Mouse (Mus musculus): ENCODE data around the gene 1700025G04Rik. TPM values are rescaled to one million over a fixed set of nuclear protein-coding genes. Genes with fewer than 3 reads are reported as not detected.

1700025G04Rik gene
- total and polyA plus RNA-seq, 2 experiments from 2014 or later = 24.9 to 32.4 TPM

DNA sequence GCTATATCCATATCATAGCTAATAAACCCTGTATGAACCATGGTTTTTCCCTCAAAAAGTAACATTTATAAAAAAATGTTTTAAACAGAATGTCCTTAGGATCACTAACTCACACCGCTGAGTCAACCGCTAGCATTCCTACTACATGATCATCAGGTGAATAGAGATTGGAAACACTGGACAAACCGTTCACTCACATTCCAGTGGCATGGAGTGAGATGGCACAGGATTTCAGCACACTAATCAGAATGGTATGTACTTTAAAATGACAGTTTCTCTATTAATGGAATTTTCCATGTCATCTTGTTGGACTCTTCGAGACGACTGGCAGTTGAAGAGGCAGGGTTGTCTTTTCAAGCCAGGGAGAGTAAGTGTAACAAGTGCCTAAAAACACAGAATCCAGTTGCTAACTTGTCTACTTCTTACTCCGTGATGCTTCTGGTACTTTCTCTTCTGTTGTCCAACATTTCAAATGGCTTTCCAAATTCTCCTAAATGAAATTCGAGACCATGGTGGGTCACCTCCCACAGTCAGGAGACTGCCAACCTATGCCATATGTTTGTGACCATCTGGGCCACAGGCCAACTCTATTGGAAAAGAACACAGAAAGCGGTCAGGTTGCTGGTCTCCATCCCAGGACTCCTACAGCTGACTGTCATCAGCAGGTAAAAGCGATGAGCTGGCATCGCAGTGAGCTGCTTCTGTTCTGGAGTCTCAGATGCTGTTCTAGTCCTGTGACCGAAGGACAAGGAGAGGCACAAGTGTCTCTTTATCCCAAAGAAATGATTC, 26.4 kb downstream of the 1700025G04Rik start:
- no peaks in the 10 kb centered on the region for H3K36me3 ChIP-seq (ENCODE audit: insufficient read depth, low read length)
- no peak overlapping the region for H3K27ac ChIP-seq
- no peak for DNase-seq (ENCODE audit: low spot score)
- TF ChIP-seq CTCF (IDR thresholded peaks at IDR 0.05; ENCODE audit: low read depth) = no peak
- WGBS = 75% methylated on average over 11 of the region's 11 CpGs
- H3K4me2 ChIP-seq (ENCODE audit: low read depth, low read length) = no peak overlapping the region
- ATAC-seq = no peak
- H3K27me3 ChIP-seq (ENCODE audit: insufficient read depth, low read length) = no peaks in the 10 kb centered on the region
- H3K4me3 ChIP-seq (ENCODE audit: low read length) = no peak overlapping the region
- H3K4me1 ChIP-seq (ENCODE audit: insufficient read depth, low read length) = no peaks in the 10 kb centered on the region; the same call in 1 of the 2 replicates
- no peaks in the 10 kb centered on the region for H3K9me3 ChIP-seq (ENCODE audit: low read length)
- H3K9ac ChIP-seq (replicated peaks; ENCODE audit: low read length) = no peak overlapping the region

DNA sequence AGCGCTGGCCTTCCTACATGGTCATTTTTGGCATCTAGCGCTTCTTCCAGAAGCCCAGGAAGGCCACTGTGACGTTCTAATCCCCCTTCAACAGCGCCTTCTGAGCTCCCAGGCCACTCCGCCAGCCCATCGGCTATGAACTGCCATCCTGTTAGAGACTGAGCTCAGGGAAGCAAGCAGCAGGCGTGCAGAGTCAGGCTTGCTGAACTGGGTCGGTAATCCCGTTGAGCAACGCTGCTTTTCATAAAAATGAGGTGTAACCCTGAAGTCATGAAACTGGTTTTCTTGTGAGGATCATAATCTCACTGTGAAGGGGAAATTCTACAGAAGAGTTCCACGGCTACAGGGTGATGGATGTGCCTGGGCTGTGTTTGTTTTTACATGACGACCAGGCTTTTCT, 28.2 kb downstream of the 1700025G04Rik start:
- Histone ChIP-seq H3K27me3 (ENCODE audit: insufficient read depth, low read length) (no peaks in the 10 kb centered on the region), H3K4me2 (ENCODE audit: low read depth, low read length) (no peak overlapping the region), H3K4me1 (ENCODE audit: insufficient read depth, low read length) (no peaks in the 10 kb centered on the region), H3K27ac (no peak overlapping the region), H3K4me3 (ENCODE audit: low read length) (no peak overlapping the region), H3K9ac (replicated peaks; ENCODE audit: low read length) (no peak overlapping the region), H3K9me3 (ENCODE audit: low read length) (no peaks in the 10 kb centered on the region), H3K36me3 (ENCODE audit: insufficient read depth, low read length) (no peaks in the 10 kb centered on the region)
- DNase-seq (ENCODE audit: low spot score) (no peak), ATAC-seq (no peak)
- WGBS = 87% methylated on average over 12 of the region's 12 CpGs
- TF ChIP-seq CTCF (IDR thresholded peaks at IDR 0.05; ENCODE audit: low read depth) = no peak

DNA sequence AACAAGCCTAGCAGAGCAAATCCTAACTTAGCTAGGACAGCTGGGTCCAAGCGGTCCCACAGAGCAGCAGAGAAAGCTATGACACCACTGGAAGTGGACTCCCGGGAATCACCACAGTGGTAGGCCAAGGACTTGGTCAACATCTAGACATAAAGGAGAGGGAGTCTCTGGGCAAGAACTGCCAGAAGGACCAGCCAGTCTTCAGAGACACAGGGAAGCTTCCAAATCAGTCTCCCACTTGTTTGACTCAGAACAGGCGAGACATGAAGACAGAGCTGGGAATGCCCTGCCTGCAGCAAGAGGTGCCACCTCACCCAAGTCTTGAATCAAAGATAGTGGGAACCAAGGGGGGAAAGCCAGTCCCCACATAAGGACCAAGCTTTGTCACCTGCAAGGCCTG, 29.7 kb downstream of the 1700025G04Rik start:
- H3K4me3 ChIP-seq (ENCODE audit: low read length) = no peak overlapping the region
- WGBS = 77% methylated on average over 3 of the region's 3 CpGs
- DNase-seq (ENCODE audit: low spot score) (no peak), ATAC-seq (no peak)
- no peak overlapping the region for H3K9ac ChIP-seq (replicated peaks; ENCODE audit: low read length)
- no peaks in the 10 kb centered on the region for H3K36me3 ChIP-seq (ENCODE audit: insufficient read depth, low read length)
- H3K9me3 ChIP-seq (ENCODE audit: low read length) = no peaks in the 10 kb centered on the region
- H3K4me2 ChIP-seq (ENCODE audit: low read depth, low read length) = no peak overlapping the region
- no peaks in the 10 kb centered on the region for H3K4me1 ChIP-seq (ENCODE audit: insufficient read depth, low read length)
- no peak for TF ChIP-seq CTCF (IDR thresholded peaks at IDR 0.05; ENCODE audit: low read depth)
- no peak overlapping the region for H3K27ac ChIP-seq
- no peaks in the 10 kb centered on the region for H3K27me3 ChIP-seq (ENCODE audit: insufficient read depth, low read length)

DNA sequence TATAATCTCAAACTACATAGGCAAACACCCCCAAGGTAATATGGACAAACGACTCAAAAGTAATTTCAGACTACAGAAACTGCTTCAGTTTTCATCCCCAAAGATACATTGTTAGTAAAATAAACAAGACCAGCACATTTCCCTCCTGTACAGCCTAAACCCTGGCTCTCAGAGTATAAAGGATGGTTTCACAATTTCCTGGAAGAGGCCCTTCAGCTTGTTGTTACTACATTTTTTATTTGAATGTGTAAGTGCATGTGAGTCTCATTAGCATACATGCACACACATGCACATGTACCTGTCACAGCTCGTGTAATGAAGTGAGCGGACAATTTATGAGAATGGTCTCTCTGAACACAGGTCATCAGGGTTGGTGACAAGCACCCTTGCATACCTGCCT, 31.1 kb downstream of the 1700025G04Rik start:
- no peak for TF ChIP-seq CTCF (IDR thresholded peaks at IDR 0.05; ENCODE audit: low read depth)
- H3K9me3 ChIP-seq (ENCODE audit: low read length) = no peaks in the 10 kb centered on the region
- H3K4me2 ChIP-seq (ENCODE audit: low read depth, low read length) = no peak overlapping the region
- H3K9ac ChIP-seq (replicated peaks; ENCODE audit: low read length) = no peak overlapping the region
- H3K4me1 ChIP-seq (ENCODE audit: insufficient read depth, low read length) = no peaks in the 10 kb centered on the region
- H3K36me3 ChIP-seq (ENCODE audit: insufficient read depth, low read length) = no peaks in the 10 kb centered on the region
- H3K4me3 ChIP-seq (ENCODE audit: low read length) = no peak overlapping the region
- H3K27ac ChIP-seq = no peak overlapping the region
- WGBS = 84% methylated on average over 3 of the region's 3 CpGs
- ATAC-seq (no peak), DNase-seq (ENCODE audit: low spot score) (no peak)
- H3K27me3 ChIP-seq (ENCODE audit: insufficient read depth, low read length) = no peaks in the 10 kb centered on the region

DNA sequence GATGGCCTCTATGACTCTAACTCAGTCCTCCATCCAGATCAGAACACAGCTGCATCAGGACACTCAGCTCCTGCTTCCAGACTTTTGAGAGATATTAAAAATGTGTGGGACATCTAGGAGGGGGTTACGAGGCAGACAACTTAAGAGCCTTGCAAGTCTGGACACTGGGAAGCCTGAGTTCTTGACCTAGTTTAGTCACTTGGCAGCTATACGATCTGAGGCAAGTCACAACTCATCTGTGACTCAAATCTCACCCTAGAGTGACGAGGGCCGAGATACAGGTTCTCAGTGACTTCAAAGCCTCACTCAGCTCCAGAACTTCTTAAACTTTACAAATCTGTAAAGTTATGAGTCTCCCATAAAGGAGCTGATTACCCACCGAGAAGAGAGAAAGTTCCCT, 36.8 kb downstream of the 1700025G04Rik start:
- WGBS = 89% methylated on average over 5 of the region's 5 CpGs
- ATAC-seq (no peak), DNase-seq (ENCODE audit: low spot score) (no peak)
- no peak overlapping the region for H3K9ac ChIP-seq (replicated peaks; ENCODE audit: low read length)
- no peak overlapping the region for H3K27ac ChIP-seq
- no peaks in the 10 kb centered on the region for H3K27me3 ChIP-seq (ENCODE audit: insufficient read depth, low read length)
- no peak overlapping the region for H3K4me3 ChIP-seq (ENCODE audit: low read length)
- no peaks in the 10 kb centered on the region for H3K9me3 ChIP-seq (ENCODE audit: low read length)
- H3K36me3 ChIP-seq (ENCODE audit: insufficient read depth, low read length) = no peaks in the 10 kb centered on the region
- TF ChIP-seq CTCF (IDR thresholded peaks at IDR 0.05; ENCODE audit: low read depth) = no peak
- H3K4me2 ChIP-seq (ENCODE audit: low read depth, low read length) = no peak overlapping the region
- no peaks in the 10 kb centered on the region for H3K4me1 ChIP-seq (ENCODE audit: insufficient read depth, low read length)

DNA sequence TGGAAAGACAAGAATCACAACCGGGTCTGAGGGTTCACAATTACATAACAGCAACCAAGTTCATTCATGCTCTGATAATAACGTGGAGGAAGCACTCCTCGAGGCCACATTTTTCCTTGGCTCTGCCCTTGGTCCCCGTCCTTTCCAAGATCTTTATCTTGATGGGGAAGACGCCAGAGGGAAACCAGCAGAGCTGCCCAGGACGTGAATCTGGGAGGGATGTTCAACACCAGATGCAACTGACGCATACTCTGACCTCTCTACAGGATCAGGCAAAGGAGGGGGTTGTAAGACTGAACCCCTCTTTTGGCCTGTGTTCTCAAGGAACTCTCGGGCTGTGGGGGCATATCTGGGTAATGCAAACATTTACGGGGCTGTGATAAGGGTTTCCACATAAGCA, 38.1 kb downstream of the 1700025G04Rik start:
- ATAC-seq (no peak), DNase-seq (ENCODE audit: low spot score) (no peak)
- Histone ChIP-seq H3K4me2 (ENCODE audit: low read depth, low read length) (no peak overlapping the region), H3K27ac (no peak overlapping the region), H3K9me3 (ENCODE audit: low read length) (no peaks in the 10 kb centered on the region), H3K36me3 (ENCODE audit: insufficient read depth, low read length) (no peaks in the 10 kb centered on the region), H3K27me3 (ENCODE audit: insufficient read depth, low read length) (no peaks in the 10 kb centered on the region), H3K9ac (replicated peaks; ENCODE audit: low read length) (no peak overlapping the region), H3K4me1 (ENCODE audit: insufficient read depth, low read length) (no peaks in the 10 kb centered on the region), H3K4me3 (ENCODE audit: low read length) (no peak overlapping the region)
- 75% methylated on average over 9 of the region's 9 CpGs for WGBS
- no peak for TF ChIP-seq CTCF (IDR thresholded peaks at IDR 0.05; ENCODE audit: low read depth)

DNA sequence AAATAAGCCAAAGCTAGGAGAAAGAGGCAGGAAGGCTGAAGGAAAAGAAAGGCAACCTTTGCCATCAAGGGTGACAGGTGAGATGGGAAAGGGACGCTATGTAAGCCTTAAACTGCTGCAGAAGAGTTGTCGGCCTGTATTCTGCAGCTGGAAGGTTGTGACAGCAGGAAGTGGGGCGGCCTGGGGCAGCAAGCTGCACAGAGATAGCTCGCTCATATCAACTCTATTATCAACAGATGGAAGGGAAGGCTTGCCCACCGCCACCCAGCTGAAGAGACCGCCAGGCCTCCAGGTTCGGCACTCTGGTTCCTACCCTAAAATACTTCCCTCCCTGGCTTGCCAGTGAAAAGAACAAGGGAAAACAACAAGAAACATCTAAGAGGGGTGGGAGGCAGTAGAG, 39.9 kb downstream of the 1700025G04Rik start:
- H3K4me2 ChIP-seq (ENCODE audit: low read depth, low read length) = no peak overlapping the region
- H3K4me3 ChIP-seq (ENCODE audit: low read length) = no peak overlapping the region

More for the DNA sequence above, 39.9 kb downstream of the 1700025G04Rik start:
- Histone ChIP-seq H3K9ac (replicated peaks; ENCODE audit: low read length) (no peak overlapping the region), H3K27me3 (ENCODE audit: insufficient read depth, low read length) (no peaks in the 10 kb centered on the region), H3K9me3 (ENCODE audit: low read length) (no peaks in the 10 kb centered on the region), H3K36me3 (ENCODE audit: insufficient read depth, low read length) (no peaks in the 10 kb centered on the region), H3K27ac (no peak overlapping the region), H3K4me1 (ENCODE audit: insufficient read depth, low read length) (no peaks in the 10 kb centered on the region)
- no peak for TF ChIP-seq CTCF (IDR thresholded peaks at IDR 0.05; ENCODE audit: low read depth)
- ATAC-seq (no peak), DNase-seq (ENCODE audit: low spot score) (no peak)
- 96% methylated on average over 7 of the region's 7 CpGs for WGBS

All from hindbrain, postnatal 0 days (tissue).